Mouse (Mus musculus) layer of hippocampus, postnatal 10 days (tissue): Measurements from ENCODE around the gene Tnks1bp1. TPM values are rescaled to one million over a fixed set of nuclear protein-coding genes. Genes with fewer than 3 reads are reported as not detected.

Experiments
- DNase-seq, 2 experiments: peaks; one replicate each; pipeline ENCODE4 v3.0.0; 2021; ENCODE audit warnings: low spot score in 2 of 2
- total RNA-seq, 2 experiments: library from RNA; stranded (reverse); gene quantifications; 2 replicates each; pipeline ENCODE4 v1.2.3; 2021

Gene Tnks1bp1
- total RNA-seq, 2 experiments from 2014 or later, result 112 to 130 TPM

DNA sequence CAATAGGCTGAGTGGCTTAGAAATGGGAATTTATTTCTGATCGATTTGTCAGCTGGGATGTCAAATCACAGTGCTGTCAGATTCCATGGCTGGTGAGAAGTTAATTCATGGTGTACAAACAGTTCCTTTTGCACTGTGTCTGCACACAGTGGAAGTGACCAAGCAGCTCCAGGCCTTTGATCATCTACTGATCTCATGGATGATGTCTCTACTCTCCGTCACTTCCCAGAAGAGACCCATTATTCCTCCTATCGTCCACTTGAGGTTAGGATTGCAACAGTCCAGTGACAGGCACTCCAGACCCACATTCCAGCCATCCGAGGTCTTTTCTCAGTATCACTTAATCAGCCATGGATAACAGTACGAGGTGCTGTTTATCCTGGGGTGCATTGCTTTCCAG lies 25.9 kb downstream of the Tnks1bp1 start:
- no peak for DNase-seq

GRCm38 (mm10) chr2:85088716-85089646 lies 41.2 kb downstream of the Tnks1bp1 start:
- DNase-seq, result peak in 1 of 2 experiments; percentile 48

- DNase-seq, result no peak
Measured at GRCm38 (mm10) chr2:85091325-85091724, 43.5 kb downstream of the Tnks1bp1 start.

DNA sequence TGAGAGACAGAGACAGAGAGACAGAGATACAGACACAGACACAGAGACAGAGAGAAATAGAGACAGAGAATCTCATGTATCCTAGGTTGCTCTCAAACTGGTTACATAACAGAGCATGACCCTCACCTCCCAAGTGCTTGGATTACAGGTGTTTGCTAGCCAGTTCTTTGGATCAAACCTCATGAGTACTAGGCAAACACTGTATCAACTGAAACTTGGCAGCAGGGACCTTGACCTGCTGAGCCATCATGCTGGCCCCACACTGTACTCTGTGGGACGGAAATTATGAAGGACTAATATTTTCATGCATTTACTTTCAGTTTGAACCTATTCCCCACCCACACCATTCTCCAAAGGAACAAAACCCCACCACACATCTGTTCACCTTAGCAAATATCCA lies 45.6 kb downstream of the Tnks1bp1 start:
- no peak for DNase-seq

DNA sequence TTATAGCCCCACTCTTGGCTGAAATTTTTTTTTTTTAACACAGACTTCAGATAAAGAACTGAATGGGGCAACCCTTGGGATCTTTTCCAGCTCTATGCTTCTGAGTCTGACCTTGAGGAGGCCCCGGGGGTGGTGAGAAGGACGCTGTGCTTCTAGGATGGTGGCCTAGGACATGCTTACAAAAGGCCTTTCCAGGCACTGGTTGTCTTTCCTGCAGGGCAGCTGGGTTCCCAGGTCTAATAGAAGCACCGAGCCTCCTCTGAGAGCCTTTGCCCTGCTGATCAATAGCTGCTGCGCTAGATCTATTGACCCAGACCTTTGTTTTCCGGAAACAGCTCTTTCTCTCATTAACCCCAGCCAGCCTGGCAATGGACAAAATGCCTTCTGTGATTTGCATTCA lies 48.1 kb downstream of the Tnks1bp1 start:
- peak; percentile 1 to 5 for DNase-seq

- DNase-seq, result peak in 1 of 2 experiments; percentile 1
Measured at GRCm38 (mm10) chr2:85098014-85098413, 50.2 kb downstream of the Tnks1bp1 start.

GRCm38 (mm10) chr2:85098824-85099511 lies 51.1 kb downstream of the Tnks1bp1 start:
- DNase-seq, result peak in 1 of 2 experiments; percentile 10

DNA sequence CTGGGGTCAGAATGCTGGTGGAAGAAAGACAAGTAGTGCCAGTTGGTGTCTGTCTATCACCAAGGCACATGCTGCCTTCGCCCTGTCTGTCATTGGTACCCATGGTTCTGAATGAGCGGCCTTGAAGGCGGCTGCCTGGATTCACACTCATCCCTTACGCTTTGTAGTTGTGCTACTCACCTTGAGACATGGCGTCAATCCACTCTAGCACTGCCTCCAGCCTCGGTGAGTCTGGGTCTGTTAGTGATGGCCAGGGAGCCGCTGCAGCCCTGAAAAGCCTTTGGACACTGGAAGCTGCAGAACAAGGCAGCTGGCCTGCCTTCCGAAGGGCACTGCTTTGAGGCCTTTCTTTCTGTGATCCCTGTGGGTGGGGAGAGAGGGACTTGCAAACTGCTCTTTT lies 55.4 kb downstream of the Tnks1bp1 start:
- peak in 1 of 2 experiments; percentile 7 for DNase-seq

- peak in 1 of 2 experiments; percentile 8 for DNase-seq
Measured at GRCm38 (mm10) chr2:85105426-85106013, 57.7 kb downstream of the Tnks1bp1 start.

GRCm38 (mm10) chr2:85106068-85106790 lies 58.4 kb downstream of the Tnks1bp1 start:
- peak in 1 of 2 experiments; percentile 8 for DNase-seq

DNA sequence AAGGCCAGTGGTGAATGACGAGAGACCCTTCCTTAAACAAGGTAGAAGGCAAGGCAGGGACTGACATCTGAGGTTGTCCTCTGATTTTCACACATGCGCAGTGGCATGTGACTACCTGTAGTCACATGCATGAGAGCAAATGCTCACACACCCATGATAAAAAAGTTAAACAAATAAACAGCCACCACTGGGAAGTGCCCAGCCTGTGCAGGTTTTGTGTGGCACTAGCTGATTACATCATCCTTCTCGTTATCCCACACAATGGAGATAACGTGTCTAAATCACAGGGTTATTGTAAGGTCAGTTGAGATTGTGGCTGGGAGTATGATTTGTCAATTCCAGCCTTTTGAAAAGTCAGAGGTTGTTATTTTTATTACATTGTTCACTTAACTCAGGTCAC lies 59.1 kb downstream of the Tnks1bp1 start:
- DNase-seq, result peak in 1 of 2 experiments; percentile 4

DNA sequence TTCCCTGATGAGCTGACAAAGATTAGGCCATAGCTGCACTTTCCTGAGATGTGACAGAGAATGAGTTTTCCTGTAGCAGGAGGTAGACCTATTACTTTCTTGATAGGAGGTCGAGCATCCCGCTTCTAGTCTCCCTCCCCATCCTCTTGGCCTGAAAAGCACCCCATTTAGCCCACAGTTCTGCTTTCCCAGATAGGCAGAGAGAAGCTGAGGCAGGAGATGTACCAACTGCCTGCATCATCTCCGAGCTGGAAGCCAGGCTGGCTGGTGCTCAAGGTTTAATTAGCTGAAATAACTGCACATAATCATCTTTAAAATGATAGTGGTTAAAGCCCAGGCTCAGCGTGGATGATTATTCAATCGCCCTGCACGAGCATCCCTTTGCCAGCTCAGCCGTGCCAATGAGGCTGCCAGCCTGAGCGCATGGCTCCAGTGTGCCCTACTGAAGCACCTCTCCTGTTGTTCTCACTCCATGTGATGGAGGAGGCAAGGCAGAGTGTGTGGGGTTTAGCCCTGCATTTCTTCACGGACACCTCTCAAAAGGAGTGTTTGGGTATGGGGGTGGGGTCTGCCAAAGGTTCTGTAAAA lies 62.6 kb downstream of the Tnks1bp1 start:
- DNase-seq, result peak; percentile 41 to 55

Other genes with a start within 250 kb of the Tnks1bp1 start
- 1 to 10 TPM; 7.9 to 8.5 TPM for gene Ube2l6, start 249.2 kb upstream of the Tnks1bp1 start, total RNA-seq
- gene Smtnl1, start 225.4 kb upstream of the Tnks1bp1 start, total RNA-seq, result not detected
- 10 to 100 TPM; 58.7 to 64.2 TPM for gene Timm10, start 221.0 kb upstream of the Tnks1bp1 start, total RNA-seq
- under 1 TPM; 0.27 to 0.75 TPM for gene Slc43a1, start 209.2 kb upstream of the Tnks1bp1 start, total RNA-seq
- gene Rtn4rl2, start 161.3 kb upstream of the Tnks1bp1 start, total RNA-seq, result 100 to 1,000 TPM; 108 to 116 TPM
- 1 to 10 TPM; 2.4 to 5.3 TPM for gene Slc43a3, start 111.4 kb upstream of the Tnks1bp1 start, total RNA-seq
- not detected for gene Prg2, start 67.6 kb upstream of the Tnks1bp1 start, total RNA-seq
- not detected for gene Prg3, start 59.8 kb upstream of the Tnks1bp1 start, total RNA-seq
- gene Ssrp1, start 10.8 kb upstream of the Tnks1bp1 start, total RNA-seq, result 100 to 1,000 TPM; 110 to 122 TPM
- gene P2rx3, start 10.6 kb upstream of the Tnks1bp1 start, total RNA-seq, result 1 to 10 TPM; 2.0 to 2.1 TPM
- 10 to 100 TPM; 14.9 to 17.7 TPM for gene Aplnr, start 88.2 kb downstream of the Tnks1bp1 start, total RNA-seq
- gene Lrrc55, start 149.2 kb downstream of the Tnks1bp1 start, total RNA-seq, result 10 to 100 TPM; 40.1 to 43.0 TPM